ENCODE assay signal across 12 mouse cellular contexts in genomic region chr12:78947161-78947560, GRCm38 (mm10). TPM values are rescaled to one million over a fixed set of nuclear protein-coding genes. Genes with fewer than 3 reads are reported as not detected.
A peak's percentile ranks its signal among the peaks of the same experiment; 100 is the strongest.
DNase-seq lines count a peak whose midpoint lies in the region; TF ChIP-seq lines count a peak whose summit lies in the region.
"Had no signal": no experiment of that assay in that cellular context is flagged by ENCODE, and none has a peak within 500 bp of the region (broad histone marks: within the 10 kb centered on the region; RNA-seq: fewer than 3 reads in every experiment).

No protein-coding gene starts in this region.

- H3K4me3 ChIP-seq in gastrocnemius, adult 2 months = no peak overlapping the region
- H3K4me3 ChIP-seq: erythroblast, embryonic 14.5 days; neural tube, embryonic 12.5 days had no signal

- DNase-seq in gastrocnemius, adult 2 months = no peak
- no peak for DNase-seq in gastrocnemius, postnatal 14 days
- peak; percentile 17 for DNase-seq in lung, postnatal 36 days
- DNase-seq in lung, postnatal 25 days (ENCODE audit: low spot score) = no peak
- peak; percentile 12 for DNase-seq in c-Kit-positive CD71-negative TER-119-negative erythroid progenitor cells, embryonic 14.5 days (ENCODE audit: low read depth)
- DNase-seq in thymus, postnatal 0 days (ENCODE audit: low spot score) = peak; percentile 35
- no peak for DNase-seq in right cerebral cortex, postnatal 36 days (ENCODE audit: low spot score in 2 of 2)
- DNase-seq in frontal cortex, postnatal 36 days (ENCODE audit: low spot score in 2 of 2) = no peak
- DNase-seq: heart, adult 18-20 months; kidney, adult 2 months had no signal

- peak; percentile 40 for TF ChIP-seq CTCF in gastrocnemius, adult 2 months (IDR thresholded peaks at IDR 0.05)

- H3K27ac ChIP-seq in gastrocnemius, adult 2 months = peak overlapping the region; percentile 67
- H3K27ac ChIP-seq: neural tube, embryonic 12.5 days had no signal

- intact Hi-C loops in gastrocnemius, adult 2 months (cut with DNase I) = loop anchor here (2.0 kb wide), 1 partner anchor 38 kb away; no protein-coding TSS in a partner anchor
- intact Hi-C loops in gastrocnemius, postnatal 14 days (cut with DNase I; ENCODE audit: low total_unique reads) = no loop called here

RNA-seq across cellular contexts. Expression of gene Plek2, which starts 40.4 kb away (rescaled TPM):
- total RNA-seq in gastrocnemius, adult 2 months (2021) = under 1 TPM; 0.20 to 0.28 TPM
- total RNA-seq in gastrocnemius, postnatal 14 days (2021) = under 1 TPM in 1 of 2 experiments, not detected in 1; 0.13 TPM
- 2.7 and 3.0 TPM in 2 replicates for polyA plus RNA-seq in thymus, postnatal 0 days (2015; fragmentation: Nextera tagmentation; extraction: Ambion mirVana)

Comparison
In these comparisons a context has a peak if more than half of its experiments do, and no peak if none do; other contexts are left out.
1. DNase-seq: peak in lung, postnatal 36 days (single experiment), c-Kit-positive CD71-negative TER-119-negative erythroid progenitor cells, embryonic 14.5 days (single experiment) and thymus, postnatal 0 days (single experiment); none in gastrocnemius, adult 2 months (single experiment), gastrocnemius, postnatal 14 days (single experiment), lung, postnatal 25 days (single experiment), right cerebral cortex, postnatal 36 days (0 of 2) and frontal cortex, postnatal 36 days (0 of 2).